Mouse (Mus musculus) spleen, postnatal 0 days (tissue): ENCODE data around the gene Cd19. TPM values are rescaled to one million over a fixed set of nuclear protein-coding genes. Genes with fewer than 3 reads are reported as not detected.

ENCODE experiments used
- polyA plus RNA-seq: library from polyadenylated mRNA; unstranded; fragments of >200 nt; fragmentation: Nextera tagmentation; extraction: Ambion mirVana; gene quantifications from 2 replicates; pipeline ENCODE4 v1.2.1, GENCODE M21; 2015

Gene Cd19
- 13.1 and 17.5 TPM in 2 replicates for polyA plus RNA-seq

GRCm38 (mm10) chr7:126414725-126415124 is at the start of gene Cd19:
TSS of gene Cd19 (minus strand) at chr7:126414889.

GRCm38 (mm10) chr7:126463004-126463403 is 48.3 kb upstream of the Cd19 start, which contains the start of gene Atp2a1:
TSS of gene Atp2a1 (minus strand) at chr7:126463108.

GRCm38 (mm10) chr7:126428631-126429502 is 14.2 kb upstream of the Cd19 start, which contains the start of gene Rabep2:
TSS of gene Rabep2 (plus strand) at chr7:126428759.

DNA sequence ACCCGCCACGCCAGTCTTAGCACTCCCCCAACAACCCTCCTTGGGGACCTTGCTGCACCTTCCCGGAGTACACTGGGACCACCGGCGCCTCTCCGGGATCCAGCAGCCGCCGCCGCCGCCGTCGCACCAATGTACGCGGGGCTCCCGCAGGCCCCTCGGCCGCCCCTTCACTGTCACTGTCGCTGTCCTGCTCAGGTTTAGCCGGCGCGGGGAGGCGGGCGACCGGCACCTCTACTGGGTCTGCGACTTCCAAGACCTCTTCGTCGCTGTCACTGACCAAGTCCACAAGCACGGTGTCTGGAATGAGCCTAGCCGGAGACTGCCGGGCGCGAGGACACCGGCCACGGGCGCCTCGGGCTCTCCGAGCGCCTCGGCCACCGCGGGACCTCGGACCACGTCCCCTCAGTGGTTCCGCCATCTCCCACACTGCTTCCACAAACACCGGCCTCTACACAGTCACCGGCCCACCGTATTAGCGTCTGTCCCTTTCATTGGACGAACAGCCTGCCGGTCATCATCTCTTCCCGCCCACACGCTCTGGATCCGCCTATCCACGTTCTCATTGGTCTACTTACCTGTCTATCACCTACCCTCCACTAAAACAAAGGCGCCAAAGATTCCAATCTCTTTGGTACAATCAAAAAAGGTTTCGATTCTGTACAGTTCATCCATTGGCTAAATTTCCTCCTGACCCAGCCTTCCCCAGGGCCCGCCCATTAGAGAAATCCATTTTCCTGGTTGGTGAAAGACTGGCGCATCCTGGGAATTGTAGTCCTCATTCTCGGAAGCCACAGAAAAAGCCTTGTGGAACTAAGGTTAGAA is 18.2 kb downstream of the Cd19 start, which contains the start of gene Nfatc2ip:
Gene Nfatc2ip (minus strand): TSS at position 440 of the 822 bp plus-strand sequence.

DNA sequence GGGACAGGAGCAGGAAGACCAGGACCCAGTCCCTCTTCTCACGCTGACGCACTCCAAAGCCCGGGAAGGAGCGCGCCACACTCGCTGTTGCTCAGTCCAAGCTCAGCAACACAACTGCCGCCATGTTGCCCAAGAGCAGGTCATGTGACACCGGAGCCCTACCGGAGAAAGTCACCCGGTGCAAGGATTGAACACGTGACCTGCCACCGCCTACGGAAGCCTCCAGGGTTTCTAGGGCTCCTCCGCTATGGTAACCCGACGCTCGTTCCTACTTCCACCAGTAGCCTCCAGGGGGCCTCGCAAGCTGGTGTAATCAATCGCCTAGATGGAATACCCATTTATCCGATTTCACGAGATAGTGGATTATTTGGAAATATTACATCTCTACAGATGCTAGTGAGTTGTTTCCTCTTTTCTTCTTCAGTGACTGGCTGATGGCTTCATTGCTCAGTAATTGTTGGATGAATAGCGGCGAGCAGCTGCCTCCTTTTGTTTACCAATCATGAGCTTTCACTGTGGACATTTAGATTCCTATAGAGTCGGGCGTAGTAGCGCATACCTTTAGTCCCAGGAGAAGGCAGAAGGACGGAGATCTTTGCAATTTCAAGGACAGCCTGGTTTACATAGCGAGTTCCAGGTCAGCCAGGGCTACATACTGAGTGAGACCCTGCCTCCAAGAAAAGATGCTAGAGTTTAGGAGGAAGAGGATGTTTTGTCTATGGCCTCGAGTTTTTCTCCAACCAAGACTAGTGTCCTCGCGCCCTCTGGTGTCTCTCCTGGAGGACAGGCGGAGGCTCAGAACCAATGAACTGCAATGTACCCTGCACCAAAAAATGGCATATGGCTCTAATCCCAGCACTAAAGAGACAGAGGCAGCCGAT is 37.2 kb downstream of the Cd19 start, which contains the start of gene Spns1:
Gene Spns1 (minus strand): TSS at position 173 of the 881 bp plus-strand sequence.

GRCm38 (mm10) chr7:126369393-126369792 is 45.3 kb downstream of the Cd19 start, which contains the start of gene Lat:
TSS of gene Lat (minus strand) at chr7:126369570.

Other genes starting within 250 kb of the Cd19 start
- 31.7 and 34.9 TPM in 2 replicates for gene Xpo6, start 214.4 kb downstream of the Cd19 start, polyA plus RNA-seq
- gene Sbk1, start 142.3 kb downstream of the Cd19 start, polyA plus RNA-seq = 3.2 and 3.4 TPM in 2 replicates
- gene Lat, start 45.3 kb downstream of the Cd19 start, polyA plus RNA-seq = 9.4 and 11.6 TPM in 2 replicates
- gene Spns1, start 37.4 kb downstream of the Cd19 start, polyA plus RNA-seq = 16.6 and 23.1 TPM in 2 replicates
- 4.6 and 5.0 TPM in 2 replicates for gene Nfatc2ip, start 18.2 kb downstream of the Cd19 start, polyA plus RNA-seq
- 9.6 and 14.7 TPM in 2 replicates for gene Rabep2, start 13.9 kb upstream of the Cd19 start, polyA plus RNA-seq
- 0.54 and 0.86 TPM in 2 replicates for gene Atp2a1, start 48.2 kb upstream of the Cd19 start, polyA plus RNA-seq
- 14.4 and 17.8 TPM in 2 replicates for gene Sh2b1, start 60.5 kb upstream of the Cd19 start, polyA plus RNA-seq
- 56.1 and 56.4 TPM in 2 replicates for gene Tufm, start 72.5 kb upstream of the Cd19 start, polyA plus RNA-seq
- 25.9 and 26.0 TPM in 2 replicates for gene Atxn2l, start 88.5 kb upstream of the Cd19 start, polyA plus RNA-seq
- 127 and 128 TPM in 2 replicates for gene Eif3c, start 151.5 kb upstream of the Cd19 start, polyA plus RNA-seq
- 8.2 and 8.4 TPM in 2 replicates for gene Apobr, start 170.1 kb upstream of the Cd19 start, polyA plus RNA-seq
- gene Cln3, start 170.9 kb upstream of the Cd19 start, polyA plus RNA-seq = 23.1 and 32.8 TPM in 2 replicates
- 0.52 and 0.55 TPM in 2 replicates for gene Il27, start 180.1 kb upstream of the Cd19 start, polyA plus RNA-seq
- 14.0 and 15.6 TPM in 2 replicates for gene Nupr1, start 216.0 kb upstream of the Cd19 start, polyA plus RNA-seq
- gene Sgf29, start 234.4 kb upstream of the Cd19 start, polyA plus RNA-seq = 32.5 and 37.4 TPM in 2 replicates